Mouse (Mus musculus) liver, embryonic 13.5 days (tissue): Measurements from ENCODE around the gene Dxo. TPM values are rescaled to one million over a fixed set of nuclear protein-coding genes. Genes with fewer than 3 reads are reported as not detected.

ENCODE experiments used
- ATAC-seq: fragments of 200-750 bp; cut with Nextera tagmentation; 2 replicates; pipeline ENCODE4 v1.8.0; 2017; ENCODE audit warnings: low read depth, mild to moderate bottlenecking, moderate number of reproducible peaks, moderate library complexity
- DNase-seq: peaks from one replicate; pipeline ENCODE4 v3.0.0; 2022
- H3K27ac ChIP-seq: fragments of 300-500 bp; sonication (generic); 2 replicates; pipeline ENCODE4 v1.5.1; 2015; ENCODE audit warnings: moderate library complexity, mild to moderate bottlenecking, inconsistent platforms
- H3K27me3 ChIP-seq: fragments of 300-500 bp; sonication (generic); 2 replicates; pipeline ENCODE4 v1.6.1; 2015; ENCODE audit warnings: mild to moderate bottlenecking, inconsistent platforms
- H3K36me3 ChIP-seq: fragments of 300-500 bp; sonication (generic); 2 replicates; pipeline ENCODE4 v1.6.1; 2015; ENCODE audit warnings: mild to moderate bottlenecking, inconsistent platforms
- H3K4me1 ChIP-seq: fragments of 300-500 bp; sonication (generic); replicated peaks from 2 replicates; pipeline ENCODE4 v1.6.1; 2015; ENCODE audit warnings: inconsistent platforms
- H3K4me2 ChIP-seq: fragments of 300-500 bp; sonication (generic); 2 replicates; pipeline ENCODE4 v1.6.1; 2015; ENCODE audit warnings: inconsistent platforms, mild to moderate bottlenecking, moderate library complexity
- H3K4me3 ChIP-seq: fragments of 300-500 bp; sonication (generic); replicated peaks from 2 replicates; pipeline ENCODE4 v1.5.1; 2015; ENCODE audit warnings: mild to moderate bottlenecking, inconsistent platforms
- H3K9ac ChIP-seq: fragments of 300-500 bp; sonication (generic); 2 replicates; pipeline ENCODE4 v1.6.1; 2015; ENCODE audit warnings: mild to moderate bottlenecking, inconsistent platforms
- H3K9me3 ChIP-seq: fragments of 300-500 bp; sonication (generic); replicated peaks from 2 replicates; pipeline ENCODE4 v1.6.1; 2016; ENCODE audit warnings: inconsistent platforms
- WGBS: fragments of 180-500 bp; shearing (Covaris S2); methylation state at CpG from one replicate; pipeline ENCODE4 v1.1.7; 2015; ENCODE audit not compliant: insufficient replicate concordance; 5-methylcytosine and 5-hydroxymethylcytosine counted together
- polyA plus RNA-seq: library from polyadenylated mRNA; unstranded; fragments of >200 nt; fragmentation: Nextera tagmentation; extraction: Ambion mirVana; gene quantifications from 2 replicates; pipeline ENCODE4 v1.2.1, GENCODE M21; 2015

The Dxo gene
- polyA plus RNA-seq, 1 experiment from 2014 or later = 30.9 TPM

- Histone ChIP-seq H3K27ac (peak overlapping the region; percentile 82), H3K36me3 (peaks cover 60% of the 10 kb centered on the region), H3K4me2 (peak overlapping the region; percentile 99), H3K9me3 (no peaks in the 10 kb centered on the region), H3K4me3 (peak overlapping the region; percentile 83), H3K9ac (peak overlapping the region; percentile 85), H3K27me3 (no peaks in the 10 kb centered on the region), H3K4me1 (peaks cover 52% of the 10 kb centered on the region)
- ATAC-seq (peak; percentile 1; the same call in 1 of the 2 replicates), DNase-seq (no peak)
- WGBS = 33% methylated on average over 43 of the region's 43 CpGs
Measured at GRCm38 (mm10) chr17:34837464-34838324, 875 bp downstream of the Dxo start.

- H3K36me3 ChIP-seq = peaks cover 60% of the 10 kb centered on the region
- no peaks in the 10 kb centered on the region for H3K27me3 ChIP-seq
- peaks cover 52% of the 10 kb centered on the region for H3K4me1 ChIP-seq
- DNase-seq (no peak), ATAC-seq (no peak)
- no peak overlapping the region for H3K9ac ChIP-seq
- no peaks in the 10 kb centered on the region for H3K9me3 ChIP-seq
- H3K27ac ChIP-seq = peak overlapping the region; percentile 29
- peak overlapping the region; percentile 19; the same call in 1 of the 2 replicates for H3K4me3 ChIP-seq
- H3K4me2 ChIP-seq = peak overlapping the region; percentile 32; the same call in 1 of the 2 replicates
- WGBS = 82% methylated on average over 7 of the region's 7 CpGs
Measured at GRCm38 (mm10) chr17:34838785-34839184, 2.0 kb downstream of the Dxo start.

GRCm38 (mm10) chr17:34840736-34841307 is 4.0 kb downstream of the Dxo start:
- no peaks in the 10 kb centered on the region for H3K27me3 ChIP-seq
- peak overlapping the region; percentile 47 for H3K9ac ChIP-seq
- ATAC-seq (peak; percentile 26; the same call in 1 of the 2 replicates), DNase-seq (peak; percentile 32)
- H3K27ac ChIP-seq = peak overlapping the region; percentile 71
- H3K4me1 ChIP-seq = peaks cover 45% of the 10 kb centered on the region
- no peak overlapping the region for H3K4me3 ChIP-seq
- H3K9me3 ChIP-seq = no peaks in the 10 kb centered on the region
- H3K4me2 ChIP-seq = peak overlapping the region; percentile 24
- H3K36me3 ChIP-seq = peaks cover 74% of the 10 kb centered on the region
- WGBS = 74% methylated on average over 6 of the region's 6 CpGs

- Histone ChIP-seq H3K36me3 (peaks cover 84% of the 10 kb centered on the region), H3K9me3 (no peaks in the 10 kb centered on the region), H3K4me3 (no peak overlapping the region), H3K27me3 (no peaks in the 10 kb centered on the region), H3K4me1 (peaks cover 32% of the 10 kb centered on the region), H3K27ac (no peak overlapping the region), H3K4me2 (no peak overlapping the region), H3K9ac (no peak overlapping the region)
- WGBS = 86% methylated on average over 13 of the region's 13 CpGs
- DNase-seq = no peak
- ATAC-seq = no peak
Measured at GRCm38 (mm10) chr17:34844884-34845283, 8.1 kb downstream of the Dxo start.

GRCm38 (mm10) chr17:34847192-34847591 is 10.4 kb downstream of the Dxo start:
- Histone ChIP-seq H3K27me3 (no peaks in the 10 kb centered on the region), H3K4me1 (peaks cover 30% of the 10 kb centered on the region), H3K9ac (no peak overlapping the region), H3K4me3 (no peak overlapping the region), H3K36me3 (peaks cover 62% of the 10 kb centered on the region), H3K9me3 (no peaks in the 10 kb centered on the region), H3K27ac (no peak overlapping the region), H3K4me2 (no peak overlapping the region)
- no peak for ATAC-seq
- WGBS = 85% methylated on average over 6 of the region's 6 CpGs
- no peak for DNase-seq

- WGBS = 83% methylated on average over 7 of the region's 7 CpGs
- no peak overlapping the region for H3K9ac ChIP-seq
- no peak overlapping the region for H3K4me2 ChIP-seq
Measured at GRCm38 (mm10) chr17:34847615-34848014, 10.8 kb downstream of the Dxo start.

GRCm38 (mm10) chr17:34849722-34850516 is 13.1 kb downstream of the Dxo start, which contains the start of the genes Skiv2l and Nelfe:
Gene Skiv2l, minus strand, starts transcription at chr17:34850210.
Gene Nelfe, plus strand, starts transcription at chr17:34850391.
- peak; percentile 94 for ATAC-seq
- Histone ChIP-seq H3K4me2 (peak within 1 kb of the TSS; percentile 99), H3K36me3 (peaks cover 62% of the 10 kb centered on the region), H3K4me3 (peak within 1 kb of the TSS; percentile 91), H3K27ac (peak within 1 kb of the TSS; percentile 83), H3K4me1 (peaks cover 48% of the 10 kb centered on the region), H3K9ac (peak within 1 kb of the TSS; percentile 89), H3K9me3 (no peaks in the 10 kb centered on the region), H3K27me3 (no peaks in the 10 kb centered on the region)
- DNase-seq = peak; percentile 97
- under 1% methylated on average over 65 of the region's 65 CpGs for WGBS

More at GRCm38 (mm10) chr17:34847615-34848014, 10.8 kb downstream of the Dxo start:
- DNase-seq (no peak), ATAC-seq (no peak)
- H3K27ac ChIP-seq = no peak overlapping the region
- H3K36me3 ChIP-seq = peaks cover 62% of the 10 kb centered on the region
- H3K4me3 ChIP-seq = no peak overlapping the region
- H3K9me3 ChIP-seq = no peaks in the 10 kb centered on the region
- peaks cover 34% of the 10 kb centered on the region for H3K4me1 ChIP-seq
- H3K27me3 ChIP-seq = no peaks in the 10 kb centered on the region

GRCm38 (mm10) chr17:34850517-34851125 is 13.8 kb downstream of the Dxo start:
- Histone ChIP-seq H3K4me3 (peak overlapping the region; percentile 91), H3K9me3 (no peaks in the 10 kb centered on the region), H3K36me3 (peaks cover 62% of the 10 kb centered on the region), H3K27me3 (no peaks in the 10 kb centered on the region), H3K9ac (peak overlapping the region; percentile 89), H3K4me2 (peak overlapping the region; percentile 99), H3K4me1 (peaks cover 48% of the 10 kb centered on the region), H3K27ac (peak overlapping the region; percentile 83)
- no peak for DNase-seq
- 1% methylated on average over 25 of the region's 25 CpGs for WGBS
- ATAC-seq = no peak; the same call in 1 of the 2 replicates

- no peak overlapping the region for H3K4me2 ChIP-seq
- no peak overlapping the region for H3K4me3 ChIP-seq
- no peak overlapping the region for H3K27ac ChIP-seq
- ATAC-seq (no peak), DNase-seq (no peak)
- H3K4me1 ChIP-seq = peaks cover 57% of the 10 kb centered on the region
- no peaks in the 10 kb centered on the region for H3K9me3 ChIP-seq
- H3K27me3 ChIP-seq = no peaks in the 10 kb centered on the region
- 0 out of 2 replicates have a peak overlapping the region, but pooled peaks have one; percentile 8 for H3K9ac ChIP-seq
- 65% methylated on average over 8 of the region's 8 CpGs for WGBS
- peaks cover 64% of the 10 kb centered on the region for H3K36me3 ChIP-seq
Measured at GRCm38 (mm10) chr17:34853511-34853910, 16.7 kb downstream of the Dxo start.

- H3K27me3 ChIP-seq = no peaks in the 10 kb centered on the region
- no peak overlapping the region for H3K4me2 ChIP-seq
- 69% methylated on average over 3 of the region's 3 CpGs for WGBS
- ATAC-seq (no peak), DNase-seq (no peak)
- no peak overlapping the region for H3K9ac ChIP-seq
- no peak overlapping the region for H3K4me3 ChIP-seq
- H3K27ac ChIP-seq = no peak overlapping the region
- H3K4me1 ChIP-seq = peaks cover 57% of the 10 kb centered on the region
- peaks cover 65% of the 10 kb centered on the region for H3K36me3 ChIP-seq
- H3K9me3 ChIP-seq = no peaks in the 10 kb centered on the region
Measured at GRCm38 (mm10) chr17:34854761-34855160, 17.9 kb downstream of the Dxo start.
